Mouse (Mus musculus) right cerebral cortex, postnatal 10 days (tissue): ENCODE data around the gene Loxl4.

Experiments
- DNase-seq, 2 experiments: peaks; one replicate each; pipeline ENCODE4 v3.0.0; 2021; ENCODE audit warnings: low spot score in 2 of 2

Gene Loxl4

GRCm38 (mm10) chr19:42566283-42567019 lies 46.2 kb downstream of the Loxl4 start:
- DNase-seq = no peak

GRCm38 (mm10) chr19:42563726-42564270 lies 48.8 kb downstream of the Loxl4 start:
- DNase-seq = no peak

DNA sequence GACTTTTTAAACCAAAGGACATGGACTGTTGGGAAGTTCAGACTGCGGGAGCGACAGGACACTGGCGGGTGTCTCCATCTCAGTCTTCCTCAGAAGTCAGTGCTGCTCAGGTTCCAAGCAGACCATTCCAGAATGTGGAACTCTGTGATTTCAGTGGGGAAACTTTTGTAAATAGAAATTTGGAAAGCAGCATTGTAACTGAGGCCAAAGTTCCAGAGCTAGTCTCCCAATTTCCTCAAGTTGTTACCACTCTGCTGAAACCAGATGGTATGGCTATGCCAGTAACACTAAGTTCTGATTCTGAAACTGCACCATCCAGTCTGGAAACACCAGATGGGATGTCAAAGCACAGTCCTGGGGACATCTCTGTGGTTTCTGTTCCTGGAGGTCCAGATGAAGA lies 49.6 kb downstream of the Loxl4 start:
- DNase-seq = no peak

DNA sequence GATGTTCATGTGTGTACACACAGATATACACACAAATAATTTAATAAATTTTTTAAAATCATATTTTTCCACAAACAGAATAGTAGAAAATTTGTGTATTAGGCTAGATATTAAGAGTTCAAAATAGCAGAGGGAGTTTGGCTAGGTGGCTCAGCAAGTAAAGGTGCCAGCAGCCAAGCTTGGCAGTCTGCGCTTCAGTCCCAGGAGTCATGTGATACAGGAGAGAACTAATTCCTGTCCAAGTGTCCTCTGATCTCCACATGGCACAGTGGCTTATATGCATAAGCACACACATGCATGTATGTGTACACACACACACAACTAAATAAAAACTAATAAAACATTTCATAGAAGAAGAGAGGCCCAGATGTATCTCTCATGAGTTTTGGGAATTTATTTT lies 50.6 kb downstream of the Loxl4 start:
- DNase-seq = no peak

DNA sequence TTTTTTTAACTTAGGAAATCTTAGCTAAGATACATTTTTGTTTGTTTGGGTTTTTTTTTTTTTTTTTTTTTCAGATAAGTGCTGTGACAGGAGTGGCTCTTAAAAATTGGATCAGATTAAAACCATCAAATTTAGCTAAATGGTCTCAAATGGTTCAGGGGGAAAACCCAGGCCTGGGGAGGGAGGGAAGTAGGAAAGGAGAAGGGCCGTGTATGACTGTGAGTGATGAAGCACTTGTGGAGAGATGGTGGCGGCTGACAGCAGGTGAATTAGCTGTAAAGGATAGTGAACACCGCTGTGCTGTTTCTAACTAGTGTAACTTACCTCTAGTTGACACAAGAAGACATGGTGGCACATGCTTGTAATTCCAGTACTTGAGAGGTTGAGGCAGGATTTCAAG lies 53.9 kb downstream of the Loxl4 start:
- no peak for DNase-seq
